Mouse (Mus musculus) lung, postnatal 0 days (tissue): ENCODE measurements around the gene Rara.

Experiments
- CTCF ChIP-seq: IDR thresholded peaks from 2 replicates; pipeline ENCODE4 v1.5.1; 2016; ENCODE audit warnings: antibody characterized with exemption, mild to moderate bottlenecking
- EP300 ChIP-seq: IDR thresholded peaks from 2 replicates; pipeline ENCODE4 v1.6.1; 2016; ENCODE audit warnings: antibody characterized with exemption, mild to moderate bottlenecking, control low read depth

- TF ChIP-seq CTCF, result no peak
- TF ChIP-seq EP300, result no peak
These were observed 37.2 kb downstream of the Rara start for GRCm38 (mm10) chr11:98964616-98965415.
